Mouse (Mus musculus) cerebellum, adult 11 months (tissue): ENCODE data around the gene Hnf4a.
"Not testable (repeated sequence)": the region's sequence is repeated elsewhere in the genome, so short reads cannot be mapped to it uniquely, and the experiment has no call there.

Experiments
- DNase-seq: peaks from one replicate; pipeline ENCODE4 v3.0.0; 2022

The Hnf4a gene

GRCm38 (mm10) chr2:163596057-163596872 lies 89.7 kb downstream of the Hnf4a start:
- no peak for DNase-seq

- no peak for DNase-seq
These were observed 90.2 kb downstream of the Hnf4a start for GRCm38 (mm10) chr2:163596873-163597155.

- DNase-seq, result no peak
These were observed 91.1 kb downstream of the Hnf4a start for GRCm38 (mm10) chr2:163597661-163598060.

- peak; percentile 53 for DNase-seq
These were observed 92.6 kb downstream of the Hnf4a start for GRCm38 (mm10) chr2:163599226-163599625.

- no peak for DNase-seq
These were observed 94.5 kb downstream of the Hnf4a start for GRCm38 (mm10) chr2:163601066-163601465.

- no peak for DNase-seq
These were observed 95.1 kb downstream of the Hnf4a start for GRCm38 (mm10) chr2:163601712-163602100.

GRCm38 (mm10) chr2:163602101-163602971 lies 95.7 kb downstream of the Hnf4a start, which contains the start of gene Ttpal:
Gene Ttpal (plus strand): TSS chr2:163602314.
- DNase-seq, result peak; percentile 80

GRCm38 (mm10) chr2:163606161-163606560 lies 99.6 kb downstream of the Hnf4a start:
- no peak for DNase-seq

GRCm38 (mm10) chr2:163608008-163608407 lies 101.4 kb downstream of the Hnf4a start:
- DNase-seq, result no peak

- peak; percentile 34 for DNase-seq
These were observed 102.8 kb downstream of the Hnf4a start for GRCm38 (mm10) chr2:163609281-163609975.

- no peak for DNase-seq
These were observed 104.6 kb downstream of the Hnf4a start for GRCm38 (mm10) chr2:163611176-163611575.

- no peak for DNase-seq
These were observed 106.6 kb downstream of the Hnf4a start for GRCm38 (mm10) chr2:163613206-163613605.

- no peak for DNase-seq
These were observed 107.4 kb downstream of the Hnf4a start for GRCm38 (mm10) chr2:163613990-163614389.

- DNase-seq, result no peak
These were observed 108.8 kb downstream of the Hnf4a start for GRCm38 (mm10) chr2:163615401-163615800.

GRCm38 (mm10) chr2:163615906-163616651 lies 109.5 kb downstream of the Hnf4a start:
- DNase-seq, result no peak

- DNase-seq, result no peak
These were observed 110.1 kb downstream of the Hnf4a start for GRCm38 (mm10) chr2:163616652-163617227.

GRCm38 (mm10) chr2:163617232-163617863 lies 110.7 kb downstream of the Hnf4a start:
- no peak for DNase-seq

- DNase-seq, result no peak
These were observed 111.3 kb downstream of the Hnf4a start for GRCm38 (mm10) chr2:163617874-163618273.

GRCm38 (mm10) chr2:163620451-163620850 lies 113.8 kb downstream of the Hnf4a start:
- no peak for DNase-seq

- DNase-seq, result not testable (repeated sequence)
These were observed 114.8 kb downstream of the Hnf4a start for GRCm38 (mm10) chr2:163621401-163621800.
